Mouse (Mus musculus) gonadal fat pad, adult 2 months (tissue): Measurements from ENCODE around the gene Lysmd1. TPM values are rescaled to one million over a fixed set of nuclear protein-coding genes. Genes with fewer than 3 reads are reported as not detected.
"Not testable (repeated sequence)": the region's sequence is repeated elsewhere in the genome, so short reads cannot be mapped to it uniquely, and the experiment has no call there.

Source experiments
- DNase-seq: peaks from one replicate; pipeline ENCODE4 v3.0.0-alpha.2; 2012; ENCODE audit warnings: low read depth
- polyA plus RNA-seq: library from polyadenylated mRNA; depleted of rRNA; stranded (reverse); fragments of >200 nt; gene quantifications from 2 replicates; pipeline ENCODE4 v1.2.3, GENCODE M21; 2012; rRNA removed

The Lysmd1 gene
- polyA plus RNA-seq = 8.8 and 9.4 TPM in 2 replicates

GRCm38 (mm10) chr3:95133680-95134101 lies at the start of gene Lysmd1, which contains the start of gene Scnm1:
Gene Lysmd1 (plus strand): TSS chr3:95134088.
Gene Scnm1 (minus strand): TSS chr3:95134011.
- peak; percentile 72 for DNase-seq

- DNase-seq = no peak
Observed at GRCm38 (mm10) chr3:95088071-95088470, 45.8 kb upstream of the Lysmd1 start.

GRCm38 (mm10) chr3:95100854-95101253 lies 33.0 kb upstream of the Lysmd1 start:
- no peak for DNase-seq

DNA sequence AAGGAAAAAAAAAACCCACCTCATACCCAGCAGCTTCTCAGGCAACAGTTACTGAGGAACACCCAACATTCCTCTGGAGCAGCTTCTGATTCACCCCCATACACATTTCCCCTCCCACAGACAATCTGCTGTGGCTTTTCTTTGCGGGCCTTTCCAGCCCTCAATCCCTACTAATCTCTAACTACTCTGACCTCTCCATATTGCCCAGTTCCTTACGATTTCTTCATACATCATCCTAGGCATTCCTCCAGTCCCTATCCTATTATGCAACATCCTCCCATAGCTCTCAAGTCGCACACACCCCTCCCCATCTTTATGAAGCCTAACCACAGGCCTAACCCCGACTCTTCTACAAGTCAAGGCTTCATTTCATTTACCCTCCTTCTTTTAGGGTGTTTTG lies 28.8 kb upstream of the Lysmd1 start:
- peak; percentile 63 for DNase-seq

GRCm38 (mm10) chr3:95105586-95106337 lies 28.1 kb upstream of the Lysmd1 start:
- DNase-seq = no peak

DNA sequence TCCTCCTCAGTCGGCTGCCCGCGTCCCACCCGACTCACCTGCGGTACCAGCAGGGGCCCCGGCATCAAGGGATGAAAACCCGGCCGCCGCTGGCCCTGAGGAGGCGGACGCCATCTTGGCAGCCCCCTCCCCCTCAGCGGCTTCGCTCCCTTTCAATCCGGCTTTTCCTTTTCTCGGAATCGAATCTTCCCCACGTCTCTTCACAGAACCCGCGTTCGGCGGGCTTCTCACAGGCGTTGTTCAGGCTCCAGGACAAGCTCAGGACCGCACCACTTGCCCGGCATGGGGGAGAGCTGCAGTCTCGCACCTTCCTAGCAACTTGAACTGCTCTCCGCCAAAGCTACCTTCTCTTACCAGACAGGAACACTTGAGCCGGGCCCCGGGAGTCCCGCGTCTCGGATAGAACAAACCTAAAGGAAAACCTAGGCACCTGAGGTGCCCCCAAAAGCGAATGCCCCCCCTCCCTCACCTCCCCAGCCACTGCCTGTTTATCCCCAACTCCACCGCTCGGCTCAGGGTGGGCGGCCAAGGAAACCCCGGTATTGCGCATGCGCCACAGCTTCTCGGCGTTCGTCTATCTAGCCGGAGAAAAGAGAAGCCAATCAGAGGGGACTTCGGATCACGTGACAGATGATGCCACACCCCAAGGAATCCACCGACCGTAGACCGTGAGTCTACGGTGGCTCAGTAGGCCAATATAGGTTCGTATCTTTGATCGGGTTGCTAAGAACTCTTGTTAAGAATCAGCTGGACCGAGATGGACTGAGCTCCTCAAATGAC lies 27.4 kb upstream of the Lysmd1 start, which contains the start of gene Pip5k1a:
TSS of gene Pip5k1a (minus strand) at position 593 of the 780 bp plus-strand sequence.
- DNase-seq = peak; percentile 91

DNA sequence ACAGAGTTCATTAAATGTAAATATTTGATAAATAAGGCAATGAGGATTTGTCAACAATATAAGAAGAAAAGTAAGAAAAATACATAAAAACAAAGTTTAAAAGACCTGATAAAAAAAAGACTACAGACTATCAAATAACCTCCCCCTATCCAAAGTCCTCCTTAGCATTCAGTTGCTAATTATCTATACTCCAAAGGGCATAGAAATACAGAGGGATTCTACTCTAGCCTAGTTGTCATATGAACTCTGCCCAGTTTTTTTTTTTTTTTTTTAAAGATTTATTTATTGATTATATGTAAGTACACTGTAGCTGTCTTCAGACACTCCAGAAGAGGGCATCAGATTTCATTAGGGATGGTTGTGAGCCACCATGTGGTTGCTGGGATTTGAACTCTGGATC lies 26.6 kb upstream of the Lysmd1 start:
- DNase-seq = not testable (repeated sequence)

GRCm38 (mm10) chr3:95107898-95108297 lies 26.0 kb upstream of the Lysmd1 start:
- DNase-seq = no peak

DNA sequence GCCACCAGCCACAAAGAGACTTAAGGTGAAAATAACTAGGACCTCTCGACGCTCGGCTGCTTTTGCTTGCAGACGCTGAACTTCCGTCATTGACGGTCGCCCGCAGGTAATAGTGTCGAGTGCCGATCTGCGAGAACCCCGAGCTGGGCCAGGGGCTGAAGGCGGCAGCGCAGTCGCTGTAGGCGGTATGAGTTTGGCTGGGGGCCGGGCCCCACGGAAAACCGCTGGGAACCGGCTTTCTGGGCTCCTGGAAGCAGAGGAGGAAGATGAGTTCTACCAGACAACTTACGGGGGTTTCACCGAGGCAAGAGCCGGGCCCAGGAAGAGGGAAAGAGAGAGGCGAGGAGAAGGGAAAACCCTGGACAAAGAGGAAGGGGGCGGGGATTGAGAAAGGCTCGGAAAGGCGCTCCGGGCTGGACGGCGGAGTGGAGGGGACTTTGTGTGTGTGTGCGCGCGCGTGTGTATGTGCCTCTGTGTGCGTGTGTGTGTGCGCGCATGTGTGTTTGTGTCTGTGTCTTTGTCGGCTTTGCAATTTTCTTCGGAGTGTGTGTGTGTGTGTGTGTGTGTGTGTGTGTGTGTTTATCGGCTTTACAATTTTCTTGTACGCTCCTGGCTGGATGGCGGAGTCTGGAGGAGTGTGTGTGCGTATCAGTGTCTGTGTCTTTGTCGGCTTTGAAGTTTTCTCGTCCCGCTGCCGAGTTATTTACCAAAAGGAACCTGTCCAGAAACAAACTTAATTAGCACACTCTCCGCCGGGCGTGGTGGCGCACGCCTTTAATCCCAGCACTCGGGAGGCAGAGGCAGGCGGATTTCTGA lies 22.8 kb upstream of the Lysmd1 start, which contains the start of gene Vps72:
TSS of gene Vps72 (plus strand) at position 112 of the 816 bp plus-strand sequence.
- no peak for DNase-seq

GRCm38 (mm10) chr3:95112760-95113159 lies 21.1 kb upstream of the Lysmd1 start:
- DNase-seq = no peak

DNA sequence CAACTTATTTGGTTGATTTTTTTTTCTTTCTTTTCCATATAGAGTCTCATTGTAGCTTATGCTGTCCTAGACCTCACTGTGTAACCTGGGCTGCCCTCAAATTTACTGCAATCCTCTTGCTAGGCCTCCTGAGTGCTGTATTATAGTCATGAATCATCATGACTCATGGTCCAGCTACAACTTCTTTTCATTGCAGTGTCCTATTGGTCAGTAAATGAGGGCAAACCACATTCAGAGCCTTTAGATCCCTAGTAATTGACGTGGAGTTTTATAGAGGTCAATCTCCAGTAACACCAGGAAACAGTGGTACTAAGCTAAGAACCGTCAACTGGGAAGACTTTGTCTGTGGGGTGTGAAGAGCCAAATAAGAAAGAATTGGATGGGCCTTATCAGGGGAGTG lies 16.1 kb upstream of the Lysmd1 start:
- no peak for DNase-seq

DNA sequence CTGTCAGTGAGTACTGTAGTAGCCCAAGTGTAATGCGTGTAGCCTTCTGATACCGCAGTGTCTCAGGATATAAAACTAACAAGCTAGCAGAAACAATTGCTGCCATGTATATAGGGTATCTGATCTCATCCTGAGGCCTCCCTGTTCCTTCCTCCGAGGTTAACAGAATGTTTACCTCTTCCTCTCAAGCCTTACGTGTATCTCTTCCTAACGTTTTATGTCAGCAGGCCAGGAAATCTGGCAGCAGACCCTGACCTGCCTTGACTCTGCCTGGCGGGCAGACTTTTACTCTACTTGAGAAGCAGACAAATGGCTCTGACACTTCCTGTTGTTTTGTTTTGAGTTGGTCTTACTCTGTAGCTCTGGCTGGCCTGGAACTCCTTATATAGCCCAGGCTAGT lies 12.3 kb upstream of the Lysmd1 start:
- no peak for DNase-seq

DNA sequence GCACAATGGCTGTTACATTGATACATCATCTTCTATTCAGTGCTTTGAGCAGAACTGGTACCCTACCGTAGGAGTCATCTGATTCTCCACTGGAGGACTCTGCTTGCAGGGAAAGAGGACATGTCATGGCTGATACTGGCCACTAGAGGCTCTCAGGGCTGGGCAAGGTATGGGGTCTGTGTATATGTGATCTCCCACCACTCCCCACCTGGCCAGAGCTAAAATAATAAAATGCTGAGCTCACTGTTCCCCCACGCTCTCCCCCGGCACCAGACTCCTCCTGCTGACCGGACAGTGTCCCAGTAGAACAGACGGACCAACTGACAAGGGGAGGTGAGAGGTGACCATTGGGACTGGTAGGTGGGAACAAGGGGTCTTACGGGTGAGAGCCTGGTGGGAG lies 9.6 kb upstream of the Lysmd1 start, which contains the start of gene Tmod4:
TSS of gene Tmod4 (plus strand) at position 231 of the 400 bp plus-strand sequence.
- no peak for DNase-seq

DNA sequence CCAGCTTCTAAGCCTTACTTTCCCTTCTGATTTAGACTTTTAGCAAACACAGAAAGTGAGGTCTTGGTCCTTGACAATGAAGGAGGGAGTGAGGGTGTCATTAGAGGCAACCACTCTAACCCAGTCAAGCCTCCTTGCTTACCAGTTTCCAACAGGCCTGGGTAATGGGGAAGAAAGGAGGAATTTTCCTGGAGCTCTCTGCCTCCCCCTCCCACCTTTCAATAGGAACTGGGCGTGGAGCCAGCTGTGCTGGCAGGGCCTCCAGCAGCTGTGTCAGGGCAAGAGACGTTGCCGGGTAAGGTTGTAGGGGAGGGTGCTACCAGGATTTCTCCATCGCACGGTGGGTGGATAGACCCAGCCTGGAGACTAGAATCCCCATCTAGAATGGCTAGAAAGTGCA lies 8.9 kb upstream of the Lysmd1 start:
- no peak for DNase-seq

- DNase-seq = no peak
Observed at GRCm38 (mm10) chr3:95129226-95129651, 4.6 kb upstream of the Lysmd1 start.

GRCm38 (mm10) chr3:95130081-95130480 lies 3.8 kb upstream of the Lysmd1 start:
- DNase-seq = no peak

DNA sequence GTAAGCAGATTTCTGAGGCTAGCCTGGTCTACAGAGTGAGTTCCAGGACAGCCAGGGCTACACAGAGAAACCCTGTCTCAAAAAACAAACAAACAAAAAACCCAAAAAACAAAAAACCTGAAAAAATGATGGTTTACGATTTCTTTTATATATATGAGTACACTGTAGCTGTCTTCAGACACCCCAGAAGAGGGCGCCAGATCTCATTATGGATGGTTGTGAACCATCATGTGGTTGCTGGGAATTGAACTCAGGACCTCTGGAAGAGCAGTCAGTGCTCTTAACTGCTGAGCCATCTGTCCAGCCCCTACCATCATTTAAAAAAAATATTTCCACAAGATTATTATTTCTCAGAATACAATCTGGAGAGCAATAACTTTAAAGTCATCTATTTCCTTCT lies 1.5 kb upstream of the Lysmd1 start:
- not testable (repeated sequence) for DNase-seq

- no peak for DNase-seq
Observed at GRCm38 (mm10) chr3:95133176-95133575, 712 bp upstream of the Lysmd1 start.

DNA sequence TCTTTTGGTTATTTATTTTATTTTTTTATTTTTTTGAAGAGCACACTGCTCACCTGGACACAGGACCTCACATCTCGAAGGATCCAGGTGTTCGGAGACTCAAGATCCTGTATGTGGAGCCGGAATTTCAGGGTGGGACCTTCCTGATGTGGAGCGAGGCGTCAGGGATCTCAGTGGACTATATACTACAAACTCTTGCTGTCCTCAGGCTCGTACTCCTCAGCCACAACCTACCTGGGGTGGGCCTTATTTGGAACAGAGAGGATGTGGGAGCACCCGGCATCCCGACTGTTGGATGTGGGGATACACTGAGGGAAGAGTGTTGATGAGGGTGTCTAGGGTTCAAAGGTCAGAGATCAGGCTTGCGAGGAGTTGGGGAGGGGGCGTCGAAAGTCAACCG lies 245 bp downstream of the Lysmd1 start:
- not testable (repeated sequence) for DNase-seq

DNA sequence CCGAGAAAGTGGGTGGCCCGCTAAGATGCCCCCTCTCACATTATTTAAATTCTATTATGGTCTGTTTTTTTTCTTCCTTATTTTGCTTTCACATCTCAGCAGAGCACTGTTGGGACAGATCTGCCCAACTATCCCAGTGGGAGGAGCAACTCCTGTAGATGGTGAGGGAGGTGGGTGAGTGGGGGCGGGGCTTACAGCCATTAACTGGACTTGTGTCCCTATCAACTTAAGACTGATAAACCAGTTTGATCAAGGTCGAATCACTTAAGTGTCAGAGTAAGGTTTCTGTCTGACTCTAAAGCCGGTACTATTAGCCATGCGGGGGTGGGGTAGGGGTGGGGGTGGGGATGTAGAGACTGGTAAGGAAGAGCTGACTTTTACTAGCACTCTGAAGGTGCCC lies 1.1 kb downstream of the Lysmd1 start:
- DNase-seq = no peak

- no peak for DNase-seq
Observed at GRCm38 (mm10) chr3:95135433-95136052, 1.7 kb downstream of the Lysmd1 start.
